Mouse (Mus musculus): Measurements from ENCODE around the gene Ptges. TPM values are rescaled to one million over a fixed set of nuclear protein-coding genes. Genes with fewer than 3 reads are reported as not detected.
A peak's percentile ranks its signal among the peaks of the same experiment; 100 is the strongest.
"Not testable (repeated sequence)": the region's sequence is repeated elsewhere in the genome, so short reads cannot be mapped to it uniquely, and the experiment has no call there.

The Ptges gene
- polyA plus RNA-seq, 1 experiment: 205 TPM

- DNase-seq (ENCODE audit: low read depth): no peak
Measured at GRCm38 (mm10) chr2:30928893-30929482, 675 bp downstream of the Ptges start.

- no peak for DNase-seq (ENCODE audit: low read depth)
Measured at GRCm38 (mm10) chr2:30927844-30928628, 1.6 kb downstream of the Ptges start.

GRCm38 (mm10) chr2:30927151-30927781 lies 2.4 kb downstream of the Ptges start:
- DNase-seq (ENCODE audit: low read depth): no peak

- no peak for DNase-seq (ENCODE audit: low read depth)
Measured at GRCm38 (mm10) chr2:30926381-30926780, 3.3 kb downstream of the Ptges start.

GRCm38 (mm10) chr2:30925181-30925580 lies 4.5 kb downstream of the Ptges start:
- DNase-seq (ENCODE audit: low read depth): no peak

GRCm38 (mm10) chr2:30923099-30923498 lies 6.6 kb downstream of the Ptges start:
- DNase-seq (ENCODE audit: low read depth): no peak

- DNase-seq (ENCODE audit: low read depth): no peak
Measured at GRCm38 (mm10) chr2:30920216-30920615, 9.4 kb downstream of the Ptges start.

GRCm38 (mm10) chr2:30918780-30919329 lies 10.8 kb downstream of the Ptges start:
- peak; percentile 81 for DNase-seq (ENCODE audit: low read depth)

- no peak for DNase-seq (ENCODE audit: low read depth)
Measured at GRCm38 (mm10) chr2:30918126-30918525, 11.5 kb downstream of the Ptges start.

- DNase-seq (ENCODE audit: low read depth): no peak
Measured at GRCm38 (mm10) chr2:30917649-30918048, 12.0 kb downstream of the Ptges start.

GRCm38 (mm10) chr2:30915933-30916332 lies 13.7 kb downstream of the Ptges start:
- not testable (repeated sequence) for DNase-seq (ENCODE audit: low read depth)

GRCm38 (mm10) chr2:30915376-30915775 lies 14.3 kb downstream of the Ptges start:
- no peak for DNase-seq (ENCODE audit: low read depth)

- DNase-seq (ENCODE audit: low read depth): no peak
Measured at GRCm38 (mm10) chr2:30914836-30915235, 14.8 kb downstream of the Ptges start.

GRCm38 (mm10) chr2:30913022-30913421 lies 16.6 kb downstream of the Ptges start:
- DNase-seq (ENCODE audit: low read depth): no peak

GRCm38 (mm10) chr2:30912291-30912773 lies 17.3 kb downstream of the Ptges start:
- no peak for DNase-seq (ENCODE audit: low read depth)

- no peak for DNase-seq (ENCODE audit: low read depth)
Measured at GRCm38 (mm10) chr2:30906641-30907040, 23.0 kb downstream of the Ptges start.

- DNase-seq (ENCODE audit: low read depth): no peak
Measured at GRCm38 (mm10) chr2:30905906-30906305, 23.8 kb downstream of the Ptges start.

- DNase-seq (ENCODE audit: low read depth): no peak
Measured at GRCm38 (mm10) chr2:30904991-30905390, 24.7 kb downstream of the Ptges start.

GRCm38 (mm10) chr2:30904231-30904630 lies 25.4 kb downstream of the Ptges start:
- DNase-seq (ENCODE audit: low read depth): no peak

GRCm38 (mm10) chr2:30902726-30903722 lies 26.6 kb downstream of the Ptges start:
- DNase-seq (ENCODE audit: low read depth): no peak

GRCm38 (mm10) chr2:30902256-30902655 lies 27.4 kb downstream of the Ptges start:
- DNase-seq (ENCODE audit: low read depth): no peak

All from gonadal fat pad, adult 2 months (tissue).